Mouse (Mus musculus) gastrocnemius, adult 18-20 months (tissue): ENCODE results near the gene Ostf1. TPM values are rescaled to one million over a fixed set of nuclear protein-coding genes. Genes with fewer than 3 reads are reported as not detected.

Experiments
- DNase-seq: peaks from one replicate; pipeline ENCODE4 v3.0.0; 2021; ENCODE audit warnings: low spot score
- long read RNA-seq, 2 experiments: library from polyadenylated mRNA; stranded (forward); transcript quantifications; one replicate each; pipeline ENCODE4 v2.0.0; 2021
- total RNA-seq, 2 experiments: library from RNA; stranded (reverse); gene quantifications; 2 replicates each; pipeline ENCODE4 v1.2.3; 2021

Gene Ostf1
- total RNA-seq, result 10 to 100 TPM; 24.2 to 24.3 TPM
- long read RNA-seq, experiment 1, transcript Ostf1-201 (10 exons, 2,726 nt), result major isoform, 36 of 38 reads
- long read RNA-seq, experiment 1, partial matches to known transcripts, result 0 of 38 reads
- long read RNA-seq, experiment 1, other reads (novel, unspliced or antisense), result 2 of 38 reads
- long read RNA-seq, experiment 2, transcript Ostf1-201 (10 exons, 2,726 nt), result major isoform, 45 of 51 reads
- long read RNA-seq, experiment 2, partial matches to known transcripts, result 0 of 51 reads
- long read RNA-seq, experiment 2, other reads (novel, unspliced or antisense), result 5 of 51 reads

DNA sequence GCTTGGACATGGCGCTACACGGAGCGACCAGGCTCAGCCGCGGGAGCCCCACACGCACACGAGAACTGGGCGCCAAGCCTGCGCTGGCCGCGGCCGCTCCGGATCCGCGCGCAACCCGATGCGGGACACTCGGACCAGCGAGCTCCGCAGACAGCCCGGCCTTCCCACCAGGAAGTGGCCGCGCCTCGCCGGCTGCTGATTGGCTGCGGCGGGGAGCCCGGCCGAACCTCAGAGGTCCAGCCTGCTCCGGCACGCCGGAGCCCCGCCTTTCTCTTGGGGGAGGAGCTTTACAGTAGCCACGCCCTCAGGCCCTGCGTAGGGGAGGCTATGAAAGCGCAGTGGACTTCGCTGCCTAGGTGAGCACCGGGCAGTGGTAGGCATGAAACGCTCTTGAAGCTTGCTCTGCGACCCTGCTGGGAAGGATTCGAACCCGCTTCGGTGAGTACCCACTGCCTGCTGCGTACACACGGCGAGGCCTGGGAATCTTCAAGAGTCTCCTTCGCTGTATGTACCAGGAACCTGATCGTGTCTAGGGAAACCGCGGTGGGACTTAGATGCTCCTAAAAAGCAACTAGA lies at the start of gene Ostf1, which contains the start of gene Nmrk1:
Ostf1 (minus strand) TSS at position 180 of the 576 bp plus-strand sequence.
Nmrk1 (plus strand) TSS at position 307 of the 576 bp plus-strand sequence.
- DNase-seq, result peak; percentile 99

DNA sequence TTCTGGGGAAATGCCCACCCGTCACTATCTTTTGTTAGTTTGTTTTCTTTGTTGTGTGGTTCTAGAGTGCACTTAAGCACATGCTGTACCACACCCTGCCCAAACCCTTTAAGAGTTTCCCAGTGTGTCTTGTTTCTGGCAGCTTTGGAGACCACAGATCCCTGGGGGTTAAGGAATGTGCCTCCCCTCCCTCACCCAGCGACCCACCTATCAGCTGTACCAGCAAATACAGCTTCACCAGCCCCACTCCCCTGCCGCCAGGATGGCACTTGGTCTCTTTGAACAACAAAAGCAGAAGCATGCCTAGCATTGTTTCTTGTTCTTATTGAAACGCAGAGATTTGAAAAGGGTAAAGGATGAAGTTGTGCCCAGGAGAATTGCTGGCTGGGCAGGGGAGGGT lies 41.5 kb upstream of the Ostf1 start:
- DNase-seq, result no peak

DNA sequence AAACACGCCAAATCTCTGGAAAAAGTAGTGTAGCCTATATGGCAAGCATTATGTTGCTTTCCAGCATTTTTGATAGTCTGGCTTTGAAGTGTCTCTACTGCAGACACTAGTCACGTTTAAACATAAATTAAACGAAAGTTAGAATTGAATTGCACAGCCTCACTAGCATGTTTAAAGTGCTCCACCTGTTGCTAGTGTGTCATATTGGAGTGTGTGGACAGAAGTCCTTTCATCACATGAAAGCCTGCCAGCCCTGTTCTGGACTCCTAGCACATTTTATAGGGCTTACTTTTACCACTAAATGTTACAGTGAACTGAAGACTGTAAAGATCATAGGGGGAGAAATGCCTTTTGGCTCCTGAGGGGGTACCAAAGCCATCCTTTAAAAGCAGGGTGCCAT lies 40.9 kb upstream of the Ostf1 start:
- peak; percentile 40 for DNase-seq

DNA sequence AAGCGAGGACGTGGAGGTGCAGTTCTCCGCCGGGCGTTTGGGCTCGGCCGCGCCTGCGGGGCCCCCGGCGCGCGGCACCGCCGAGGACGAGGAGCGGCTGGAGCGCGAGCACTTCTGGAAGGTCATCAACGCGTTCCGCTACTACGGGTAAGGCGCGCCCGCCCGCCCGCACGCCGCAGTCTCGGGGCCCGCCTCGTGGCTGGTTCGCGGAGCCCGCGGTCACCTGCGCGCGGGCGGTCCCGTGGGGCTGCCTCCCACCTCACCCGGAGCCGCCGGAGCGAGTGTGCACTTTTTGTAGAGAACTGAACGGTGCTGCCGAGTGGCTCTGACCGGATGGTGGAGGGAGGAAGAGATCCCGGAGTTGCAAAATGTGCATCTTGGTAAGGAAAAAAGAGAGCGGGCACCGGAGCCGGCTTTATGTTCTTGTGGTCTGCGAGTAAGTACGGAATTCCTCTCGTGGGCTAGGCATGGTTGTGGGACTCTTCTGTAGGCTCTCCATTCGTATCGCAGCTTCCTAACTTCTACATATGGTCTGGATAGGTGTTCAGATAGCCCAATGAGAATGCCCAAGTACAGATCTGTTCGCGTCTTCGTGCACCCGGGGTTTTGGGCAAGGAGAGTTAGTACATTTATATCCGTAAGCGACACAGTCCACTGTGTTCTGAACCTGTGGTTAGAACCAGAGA lies 39.6 kb upstream of the Ostf1 start:
- DNase-seq, result no peak

DNA sequence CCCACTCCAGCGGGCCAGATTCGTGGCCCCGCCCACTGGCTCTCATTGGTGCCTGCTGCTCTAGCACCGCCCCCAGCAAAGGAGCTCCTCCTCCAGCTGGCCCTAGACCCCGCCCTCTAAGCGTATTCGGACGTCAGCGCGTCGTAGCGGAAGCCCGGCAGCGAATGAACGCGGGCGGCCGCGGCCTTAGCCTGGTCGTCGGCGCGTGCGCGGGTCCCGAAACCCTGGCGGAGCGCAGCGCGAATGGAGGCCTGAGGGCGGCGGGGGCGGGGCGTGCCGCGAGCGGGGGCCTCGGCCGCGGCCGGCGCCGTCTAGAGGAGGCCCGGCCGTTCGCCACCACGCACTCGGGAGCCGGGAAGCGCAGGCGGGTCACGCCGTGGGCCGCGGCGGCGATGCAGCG lies 39.0 kb upstream of the Ostf1 start, which contains the start of gene Carnmt1:
Carnmt1 (plus strand) TSS at position 157 of the 400 bp plus-strand sequence.
- DNase-seq, result peak; percentile 99

DNA sequence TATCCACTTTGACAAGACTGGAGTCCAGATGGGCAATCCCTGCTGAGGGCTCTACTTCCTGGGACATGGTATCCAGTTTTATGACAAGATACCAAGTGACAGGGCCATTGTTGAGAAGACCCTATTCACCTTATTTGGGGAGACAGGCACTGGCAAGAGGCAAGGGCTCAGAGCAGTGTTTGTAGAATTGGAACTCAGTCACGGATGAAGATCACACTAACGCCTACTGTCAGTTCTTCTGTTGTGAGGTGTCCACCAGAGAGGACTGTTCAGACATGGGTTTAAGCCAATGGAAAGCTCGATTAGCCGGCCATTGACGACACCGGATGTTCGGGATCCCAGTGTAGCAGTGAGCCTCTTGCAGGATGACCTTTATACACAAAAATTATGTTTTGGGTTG lies 37.9 kb upstream of the Ostf1 start:
- no peak for DNase-seq

DNA sequence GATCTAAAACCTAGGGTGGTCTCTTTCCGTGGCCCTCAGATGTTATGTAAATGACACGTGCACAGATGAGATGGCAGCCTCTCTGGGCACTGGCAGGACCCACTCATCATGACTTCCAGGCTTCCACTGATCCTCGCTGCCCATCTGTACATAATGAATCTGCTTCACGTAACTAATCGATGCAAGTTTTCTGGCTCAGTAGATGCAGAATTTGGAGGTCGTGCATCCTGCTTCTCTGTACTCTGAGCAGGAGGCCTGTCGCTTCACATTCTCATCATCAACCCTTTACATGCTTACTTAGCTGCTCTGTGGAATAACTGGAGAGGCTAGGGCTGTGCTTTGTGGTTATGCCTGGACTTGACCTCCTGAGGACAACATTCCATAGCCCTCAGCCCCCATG lies 35.3 kb upstream of the Ostf1 start:
- DNase-seq, result no peak

DNA sequence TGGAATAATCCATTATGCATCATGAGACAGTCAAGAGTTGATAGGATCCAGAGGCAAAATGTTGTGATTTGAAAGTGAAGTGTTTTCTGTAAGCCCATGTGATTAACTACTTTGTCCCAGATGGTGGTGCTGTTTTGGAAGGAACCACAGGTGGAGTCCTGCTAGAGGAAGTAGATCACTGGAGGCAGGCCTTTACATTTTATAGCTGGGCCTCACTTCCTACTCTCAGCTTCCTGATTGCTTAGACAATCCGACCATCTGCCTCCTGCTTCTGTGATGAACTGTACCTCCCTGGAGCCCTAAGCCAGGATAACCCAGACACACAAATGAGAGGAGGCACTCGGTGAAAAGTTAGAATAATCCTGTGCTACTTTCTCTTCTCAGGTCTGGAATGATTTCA lies 32.3 kb upstream of the Ostf1 start:
- no peak for DNase-seq

DNA sequence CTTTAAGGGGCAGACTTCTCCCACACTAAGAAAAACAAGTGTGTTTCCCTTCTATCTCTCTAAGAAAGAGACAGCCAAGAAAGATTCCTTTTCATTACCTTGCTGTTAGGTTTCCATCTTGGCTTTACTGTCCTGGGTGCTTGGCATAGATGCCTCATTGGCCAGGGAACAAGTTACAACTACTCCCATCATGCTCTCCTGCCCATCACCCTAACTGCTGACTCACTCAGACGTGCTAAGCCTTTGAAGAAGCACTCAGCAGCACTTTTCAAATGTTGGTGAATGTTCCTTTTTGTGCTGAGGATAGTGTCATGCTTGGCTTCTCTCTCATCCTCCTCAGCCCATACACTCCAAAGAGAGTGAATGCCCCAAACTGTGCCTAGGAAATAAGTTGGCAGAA lies 30.1 kb upstream of the Ostf1 start:
- DNase-seq, result no peak

DNA sequence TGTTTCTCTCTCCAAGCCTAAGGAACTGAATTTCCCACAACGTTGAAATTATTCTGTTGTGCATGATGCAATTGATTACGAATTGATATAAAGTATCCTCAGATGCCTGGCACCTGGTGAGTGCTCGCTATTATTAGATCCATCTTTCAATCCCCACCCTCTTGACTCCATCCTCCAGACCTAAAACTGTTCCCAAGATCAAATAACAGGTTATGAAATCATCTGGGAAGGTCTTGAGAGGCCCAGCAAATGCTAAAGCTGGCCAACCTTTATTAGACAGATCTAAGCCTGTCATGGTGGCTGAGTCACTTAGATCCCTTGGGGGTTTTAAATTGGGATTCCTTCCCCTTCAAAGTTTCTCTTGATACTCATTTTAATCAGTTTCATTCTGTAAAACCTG lies 28.8 kb upstream of the Ostf1 start:
- peak; percentile 54 for DNase-seq

DNA sequence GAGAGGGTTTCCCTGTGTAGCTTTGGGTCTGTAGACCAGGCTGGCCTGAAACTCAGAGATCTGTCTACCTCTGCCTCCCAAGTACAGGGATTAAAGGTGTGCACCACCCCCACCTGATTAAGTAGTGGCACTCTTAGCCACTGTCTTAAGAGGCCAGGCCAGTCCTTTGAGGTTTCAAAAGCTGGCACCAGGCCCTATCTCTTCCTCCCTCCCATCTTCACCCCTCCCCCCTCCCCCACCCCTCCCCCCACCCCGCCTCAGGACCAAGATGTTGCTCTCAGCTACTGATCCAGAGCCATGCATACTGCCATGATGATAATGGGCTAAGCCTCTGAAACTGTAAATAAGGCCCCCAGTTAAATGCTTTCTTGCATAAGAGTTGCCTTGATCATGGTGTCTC lies 27.7 kb upstream of the Ostf1 start:
- DNase-seq, result no peak

DNA sequence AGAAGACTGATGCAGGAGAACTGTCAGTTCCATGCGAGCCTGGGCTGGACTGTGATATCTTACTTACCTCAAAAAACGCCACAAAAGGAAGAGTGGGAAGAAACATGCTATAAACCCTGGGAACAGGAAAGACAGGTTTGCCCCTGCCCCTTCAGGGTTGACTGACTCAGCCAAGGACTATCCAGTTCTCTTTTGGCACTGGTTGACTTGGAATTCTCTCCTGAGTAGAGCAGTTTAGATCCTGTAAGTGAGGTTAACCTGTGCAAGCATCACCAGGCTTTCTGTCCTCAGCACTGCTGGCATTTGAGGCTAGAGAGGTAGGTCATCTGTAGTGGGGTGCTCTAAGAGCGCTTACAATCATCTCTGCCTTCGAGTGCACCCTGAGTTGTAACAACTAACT lies 26.9 kb upstream of the Ostf1 start:
- DNase-seq, result no peak

DNA sequence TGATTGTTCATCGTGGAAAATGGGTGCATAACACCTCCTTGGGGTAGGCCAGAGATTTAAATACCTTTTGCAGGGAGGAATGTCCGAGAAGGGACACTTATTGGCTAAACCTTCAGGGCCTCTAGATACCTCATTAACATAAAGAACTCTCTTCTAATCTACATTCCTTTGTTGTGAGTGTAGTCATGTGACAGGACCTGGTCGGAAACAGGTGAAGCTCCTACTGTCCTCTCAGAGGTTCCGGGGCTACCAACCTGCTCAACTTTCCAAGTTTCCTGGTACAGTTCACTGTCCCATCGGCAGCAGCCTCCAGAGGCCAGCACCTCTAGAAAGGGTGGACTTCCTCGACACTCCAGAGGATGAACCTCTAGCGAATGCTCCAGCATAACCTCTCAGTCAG lies 24.4 kb upstream of the Ostf1 start:
- no peak for DNase-seq

DNA sequence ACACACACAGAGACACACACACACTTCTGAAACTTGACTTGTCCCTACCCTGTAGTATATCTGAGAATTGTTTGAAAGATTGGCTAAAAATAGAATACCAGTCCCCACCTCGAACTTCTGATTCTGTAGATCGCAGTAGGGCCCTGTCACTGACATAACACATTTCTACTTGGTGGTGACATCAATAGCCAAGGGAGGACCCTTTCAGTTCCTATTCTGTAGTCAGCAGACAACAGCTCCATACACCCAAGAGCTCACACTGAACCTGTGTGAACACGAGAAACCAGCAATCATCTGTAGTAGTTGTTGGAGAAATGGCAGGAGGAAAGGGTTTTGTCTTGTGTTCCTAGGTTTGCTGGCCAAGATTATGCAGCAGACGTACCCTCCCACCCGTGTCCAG lies 23.4 kb upstream of the Ostf1 start:
- DNase-seq, result no peak

DNA sequence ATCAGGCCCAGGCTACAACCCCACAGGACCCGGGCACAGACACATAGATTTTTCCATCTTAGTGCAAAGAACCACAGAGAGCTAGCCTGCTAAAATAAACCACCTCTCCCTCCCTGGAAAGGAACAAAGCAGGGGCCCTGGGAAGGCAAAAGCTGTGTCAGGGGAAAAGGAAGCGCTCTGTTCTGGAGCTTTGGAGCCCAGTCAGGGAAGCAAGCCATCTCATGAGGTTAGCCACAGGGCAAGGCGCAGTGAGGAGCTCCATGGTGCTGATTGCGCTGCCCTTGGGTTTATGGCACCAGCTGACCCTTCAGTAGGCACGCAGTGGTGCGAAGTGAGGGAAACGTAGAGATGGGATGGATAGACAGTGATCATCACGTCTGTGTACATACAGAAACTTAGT lies 22.7 kb upstream of the Ostf1 start:
- peak; percentile 86 for DNase-seq

DNA sequence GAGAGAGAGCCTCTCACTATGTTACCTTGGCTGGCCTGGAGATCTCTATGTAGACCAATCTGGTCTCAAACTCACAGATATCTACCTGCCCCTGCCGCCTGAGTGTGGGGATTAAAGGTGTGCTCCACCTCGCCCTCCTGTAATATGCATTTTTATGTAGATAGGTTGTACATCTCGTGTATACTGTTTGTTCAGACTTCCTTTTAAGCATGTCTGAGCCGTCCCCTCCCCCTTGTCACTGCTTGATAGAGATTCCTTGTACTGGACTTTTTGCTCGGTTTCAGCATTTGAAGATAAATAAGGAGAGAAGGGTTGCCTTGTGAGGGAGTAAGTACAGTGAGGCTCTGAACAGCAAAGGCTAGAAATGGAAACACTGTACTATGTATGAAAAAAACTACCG lies 21.4 kb upstream of the Ostf1 start:
- no peak for DNase-seq

DNA sequence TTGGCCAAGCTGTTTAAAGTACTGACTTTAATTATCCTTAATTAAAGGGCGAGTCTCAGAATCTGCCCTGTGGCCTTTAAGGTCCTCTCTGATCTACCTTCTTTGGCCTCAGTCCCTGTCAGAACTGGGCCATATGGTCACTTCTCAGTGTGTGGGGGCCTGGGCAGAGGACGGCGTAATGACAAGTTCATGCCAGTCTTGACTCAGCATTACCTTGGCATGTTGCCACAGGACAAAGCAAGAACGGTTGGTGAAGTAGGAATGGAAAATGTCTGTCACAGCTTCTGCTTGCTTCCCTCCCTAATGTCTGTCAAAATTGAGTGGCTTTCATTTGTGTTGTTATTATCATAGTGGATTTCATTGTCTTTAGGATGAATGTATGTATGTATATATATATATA lies 21.0 kb upstream of the Ostf1 start:
- peak; percentile 48 for DNase-seq

DNA sequence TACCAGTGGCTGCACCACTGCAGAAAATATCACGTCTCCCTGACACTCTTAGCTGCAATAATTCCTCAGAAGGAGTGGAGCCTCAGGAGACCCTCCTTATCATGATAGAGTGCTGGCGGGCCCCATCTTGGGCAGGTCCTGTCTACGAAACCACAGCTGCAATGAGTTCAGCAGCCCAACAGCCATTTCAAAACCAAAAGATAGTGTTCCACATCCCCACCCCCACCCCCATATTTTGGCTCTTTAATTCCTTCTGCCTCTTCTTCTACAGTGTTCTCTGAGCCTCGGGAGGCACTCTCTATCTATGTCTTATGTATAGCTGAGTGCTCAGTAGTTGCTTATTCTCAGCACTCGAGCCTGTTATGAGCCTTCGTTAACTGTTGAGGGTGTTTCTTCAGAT lies 18.9 kb upstream of the Ostf1 start:
- DNase-seq, result no peak

DNA sequence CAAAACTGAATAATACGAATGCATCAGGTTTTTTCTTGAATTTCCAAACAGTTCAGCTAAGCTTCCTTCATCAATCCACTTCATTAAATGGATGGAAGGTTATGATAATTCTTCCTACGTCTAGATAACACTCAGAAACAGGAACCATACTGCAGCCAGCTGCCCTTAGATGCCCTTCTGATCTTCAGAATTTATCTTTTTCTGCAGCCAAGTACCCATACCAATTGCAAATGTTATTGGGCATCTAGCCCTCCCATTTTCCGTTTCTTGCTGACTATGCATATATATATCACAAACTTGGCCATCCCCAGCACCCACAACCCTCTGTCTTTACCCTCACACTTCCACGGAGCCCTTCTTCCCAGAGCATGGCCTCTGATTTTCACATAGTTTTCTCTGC lies 18.3 kb upstream of the Ostf1 start:
- DNase-seq, result no peak

DNA sequence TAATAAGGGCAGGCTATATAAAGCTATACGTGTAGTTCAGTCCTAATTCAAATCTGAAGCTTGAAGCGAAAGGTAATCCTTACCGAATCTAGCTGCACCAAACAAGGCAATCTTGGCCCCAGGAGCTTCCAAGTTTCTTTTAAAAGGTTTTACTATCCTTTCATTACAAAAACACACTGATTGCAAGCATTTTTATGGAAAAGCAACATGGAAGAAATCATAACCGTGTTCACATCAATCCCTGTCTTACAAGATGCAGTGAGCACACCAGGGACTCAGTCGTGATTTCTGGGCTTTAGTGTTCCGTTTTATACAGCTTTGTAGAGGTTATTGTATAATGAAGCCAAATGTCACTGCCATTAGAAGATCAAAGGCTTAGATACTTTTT lies 16.9 kb upstream of the Ostf1 start:
- no peak for DNase-seq

DNA sequence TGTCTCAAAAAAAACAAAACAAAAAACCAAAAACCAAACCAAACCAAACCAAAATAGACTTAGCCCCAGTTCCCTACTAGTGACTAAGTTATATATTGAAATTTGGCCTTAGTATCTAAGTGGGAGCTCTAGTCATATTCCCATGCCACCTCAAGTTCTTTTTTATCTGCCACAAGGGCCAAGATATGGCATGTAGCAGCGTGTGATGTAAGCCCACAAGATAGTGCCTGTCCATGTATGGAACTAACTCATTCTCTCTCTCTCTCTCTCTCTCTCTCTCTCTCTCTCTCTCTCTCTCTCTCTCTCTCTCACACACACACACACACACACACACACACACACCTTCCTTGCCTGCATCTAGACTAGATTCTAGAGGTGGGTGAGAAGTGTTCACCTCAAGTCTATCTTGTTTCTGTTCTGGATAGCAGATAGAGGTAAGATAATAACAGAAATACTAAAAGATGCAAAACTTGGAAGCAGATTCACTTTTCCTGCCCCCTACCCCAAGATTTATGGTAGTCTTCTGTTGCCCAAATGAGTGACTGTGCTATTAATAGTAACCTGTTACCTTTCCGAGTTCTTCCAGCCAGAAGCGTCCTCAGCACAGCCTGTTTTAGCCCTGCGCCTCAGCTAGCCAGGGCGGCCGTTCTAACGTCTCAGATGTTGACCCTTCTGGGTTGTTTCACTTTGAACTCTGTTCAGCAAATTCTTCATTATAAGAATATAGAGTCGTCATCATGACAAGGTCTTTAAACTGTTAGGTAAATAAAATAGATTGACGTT lies 16.3 kb upstream of the Ostf1 start:
- DNase-seq, result peak; percentile 60

DNA sequence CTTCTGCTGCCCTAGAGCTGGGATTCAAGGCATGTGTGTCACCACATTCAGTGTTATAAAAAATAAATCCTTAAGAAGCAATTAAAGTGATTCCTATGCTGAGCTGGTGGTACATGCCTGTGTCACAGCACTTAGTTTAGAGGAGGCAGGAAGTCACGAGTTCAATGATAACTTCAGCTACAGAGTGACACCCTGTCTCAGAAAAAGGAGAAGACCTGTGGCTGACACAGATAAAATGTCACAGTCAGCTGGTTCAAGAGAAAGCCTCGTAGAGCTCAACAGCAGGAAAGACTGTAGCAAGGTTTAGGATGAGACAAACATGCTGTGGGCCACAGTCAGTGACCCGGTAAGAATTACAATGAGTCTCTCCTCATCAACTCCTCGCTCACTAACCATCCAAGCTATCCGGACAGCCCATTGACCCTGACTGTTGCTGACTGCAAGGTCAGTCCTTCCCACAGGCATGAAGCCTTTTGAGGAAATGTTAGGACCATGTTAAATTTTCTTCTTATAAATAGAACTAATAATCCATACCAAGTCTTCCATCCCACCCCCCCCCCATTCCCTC lies 15.3 kb upstream of the Ostf1 start:
- peak; percentile 18 for DNase-seq
